Mouse (Mus musculus) heart, postnatal 0 days (tissue): ENCODE data around the gene Acadm. TPM values are rescaled to one million over a fixed set of nuclear protein-coding genes. Genes with fewer than 3 reads are reported as not detected.
A peak's percentile ranks its signal among the peaks of the same experiment; 100 is the strongest.

Source experiments
- ATAC-seq: fragments of 200-750 bp; cut with Nextera tagmentation; 2 replicates; pipeline ENCODE4 v1.8.0; 2017; ENCODE audit warnings: low read depth, moderate number of reproducible peaks, moderate library complexity; ENCODE audit not compliant: insufficient read depth
- DNase-seq: peaks from one replicate; pipeline ENCODE4 v3.0.0-alpha.2; 2016; ENCODE audit warnings: low spot score
- H3K27ac ChIP-seq: fragments of 300-500 bp; sonication (generic); 2 replicates; pipeline ENCODE4 v1.5.1; 2014; ENCODE audit warnings: low read depth, mild to moderate bottlenecking
- H3K27me3 ChIP-seq: fragments of 300-500 bp; sonication (generic); 2 replicates; pipeline ENCODE4 v1.6.1; 2014; ENCODE audit warnings: low read length, mixed read lengths; ENCODE audit not compliant: control insufficient read depth, insufficient read depth
- H3K36me3 ChIP-seq: fragments of 300-500 bp; sonication (generic); replicated peaks from 2 replicates; pipeline ENCODE4 v1.6.1; 2014; ENCODE audit warnings: low read length, mixed read lengths; ENCODE audit not compliant: control insufficient read depth, insufficient read depth
- H3K4me1 ChIP-seq: fragments of 300-500 bp; sonication (generic); 2 replicates; pipeline ENCODE4 v1.6.1; 2014; ENCODE audit warnings: antibody characterized with exemption; ENCODE audit not compliant: control insufficient read depth, insufficient read depth
- H3K4me2 ChIP-seq: fragments of 300-500 bp; sonication (generic); 2 replicates; pipeline ENCODE4 v1.6.1; 2014; ENCODE audit warnings: low read depth, mild to moderate bottlenecking, low read length, moderate library complexity
- H3K4me3 ChIP-seq: fragments of 300-500 bp; sonication (generic); 2 replicates; pipeline ENCODE4 v1.5.1; 2014; ENCODE audit warnings: low read depth, low read length
- H3K9ac ChIP-seq: fragments of 300-500 bp; sonication (generic); replicated peaks from 2 replicates; pipeline ENCODE4 v1.6.1; 2014; ENCODE audit warnings: low read depth, low read length, mixed read lengths
- H3K9me3 ChIP-seq: fragments of 300-500 bp; sonication (generic); replicated peaks from 2 replicates; pipeline ENCODE4 v1.6.1; 2016; ENCODE audit warnings: low read length; ENCODE audit not compliant: control insufficient read depth
- CTCF ChIP-seq: IDR thresholded peaks from 2 replicates; pipeline ENCODE4 v1.5.1; 2016; ENCODE audit warnings: antibody characterized with exemption, control low read depth, low read depth
- EP300 ChIP-seq: IDR thresholded peaks from 2 replicates; pipeline ENCODE4 v1.6.1; 2016; ENCODE audit warnings: antibody characterized with exemption, low read depth
- WGBS: fragments of 180-500 bp; shearing (Covaris S2); extraction: QIAGEN DNeasy Blood & Tissue Kit; methylation state at CpG from one replicate; pipeline ENCODE4 v1.1.7; 2014; 5-methylcytosine and 5-hydroxymethylcytosine counted together
- polyA plus RNA-seq: library from polyadenylated mRNA; unstranded; fragments of >200 nt; fragmentation: Nextera tagmentation; extraction: Ambion mirVana; gene quantifications from 2 replicates; pipeline ENCODE4 v1.2.1, GENCODE M21; 2015
- total RNA-seq: library from RNA; depleted of rRNA; stranded (reverse); fragments of >200 nt; gene quantifications from 2 replicates; pipeline ENCODE4 v1.2.3, GENCODE M21; 2014; ENCODE audit warnings: low replicate concordance

Acadm gene
- total and polyA plus RNA-seq, 2 experiments from 2014 or later, result 333 to 642 TPM

DNA sequence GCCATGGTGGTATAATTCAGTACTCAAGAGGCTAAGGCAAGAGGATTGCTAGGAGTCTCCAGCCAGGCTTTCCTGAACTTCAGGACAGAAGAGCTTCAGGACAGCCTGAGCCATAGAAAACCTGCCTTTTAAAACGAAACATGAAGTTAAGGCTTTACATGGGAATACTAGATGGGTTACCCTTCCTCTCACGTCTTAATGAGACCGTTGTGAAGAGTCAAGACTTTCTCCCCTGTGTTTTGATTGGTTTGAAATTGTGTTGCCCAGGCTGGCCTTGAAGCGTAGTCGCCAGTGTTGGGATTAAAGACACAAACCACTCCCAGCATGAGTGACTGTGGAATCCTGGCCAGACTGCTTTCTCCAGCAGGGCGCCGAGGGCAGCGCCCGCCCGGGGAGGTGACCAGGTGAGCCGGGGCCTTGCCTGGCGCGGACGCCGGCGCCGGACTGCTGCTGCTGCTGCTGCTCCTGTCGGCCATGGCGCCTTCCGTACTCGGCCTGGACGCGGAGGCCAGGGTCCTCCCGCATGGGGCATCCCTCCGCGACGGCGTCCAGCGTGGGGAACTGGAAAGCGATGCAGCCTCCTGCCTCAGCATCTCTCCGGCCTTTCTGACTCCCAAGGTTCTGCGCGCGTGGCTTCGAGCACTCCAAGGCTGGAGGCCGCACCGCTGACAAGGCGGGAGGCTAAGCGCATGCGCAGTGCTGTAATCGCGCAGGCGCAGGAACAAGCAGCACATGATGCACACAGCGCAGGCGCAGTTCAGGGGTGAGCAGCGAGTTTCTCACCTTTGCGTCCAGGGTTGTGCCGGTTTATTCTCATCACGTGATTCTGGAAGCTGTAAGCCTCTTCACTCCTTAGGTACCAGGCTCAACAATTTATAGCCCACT lies 38.9 kb downstream of the Acadm start:
- WGBS, result 82% methylated on average over 49 of the region's 49 CpGs

DNA sequence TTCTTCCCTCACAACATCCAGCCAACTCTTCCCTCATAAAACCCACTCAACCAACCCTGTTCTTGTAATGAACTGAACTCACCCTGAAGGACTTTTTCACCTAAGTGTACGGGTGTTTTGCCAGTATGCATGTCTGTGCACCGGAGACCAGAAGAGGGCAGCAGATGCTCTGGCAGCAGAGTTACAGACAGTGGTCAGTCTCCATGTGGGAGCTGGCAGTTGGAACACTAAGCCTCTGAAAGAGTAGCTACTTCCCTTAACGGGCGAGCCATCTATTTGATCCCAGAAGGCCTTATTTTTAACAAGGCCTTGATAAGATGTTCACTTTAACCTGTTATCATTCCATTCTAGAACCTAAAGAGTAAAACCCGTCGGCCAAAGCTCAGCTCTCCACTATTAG lies 39.8 kb downstream of the Acadm start:
- Histone ChIP-seq H3K4me2 (no peak overlapping the region), H3K27me3 (no peaks in the 10 kb centered on the region), H3K9ac (no peak overlapping the region), H3K9me3 (no peaks in the 10 kb centered on the region), H3K27ac (no peak overlapping the region), H3K36me3 (peaks cover 64% of the 10 kb centered on the region), H3K4me1 (peaks cover 13% of the 10 kb centered on the region), H3K4me3 (no peak overlapping the region)
- DNase-seq (peak; percentile 61), ATAC-seq (peak; percentile 63; the same call in 1 of the 2 replicates)
- TF ChIP-seq EP300 (no peak), CTCF (peak; percentile 73)
- 49% methylated on average over 6 of the region's 6 CpGs for WGBS

More for the DNA sequence above, 38.9 kb downstream of the Acadm start:
- Histone ChIP-seq H3K9ac (no peak overlapping the region), H3K4me1 (peaks cover 22% of the 10 kb centered on the region), H3K9me3 (no peaks in the 10 kb centered on the region), H3K27ac (no peak overlapping the region), H3K27me3 (no peaks in the 10 kb centered on the region), H3K4me2 (no peak overlapping the region), H3K4me3 (no peak overlapping the region), H3K36me3 (peaks cover 73% of the 10 kb centered on the region)
- TF ChIP-seq EP300 (no peak), CTCF (no peak)
- ATAC-seq (no peak), DNase-seq (no peak)

DNA sequence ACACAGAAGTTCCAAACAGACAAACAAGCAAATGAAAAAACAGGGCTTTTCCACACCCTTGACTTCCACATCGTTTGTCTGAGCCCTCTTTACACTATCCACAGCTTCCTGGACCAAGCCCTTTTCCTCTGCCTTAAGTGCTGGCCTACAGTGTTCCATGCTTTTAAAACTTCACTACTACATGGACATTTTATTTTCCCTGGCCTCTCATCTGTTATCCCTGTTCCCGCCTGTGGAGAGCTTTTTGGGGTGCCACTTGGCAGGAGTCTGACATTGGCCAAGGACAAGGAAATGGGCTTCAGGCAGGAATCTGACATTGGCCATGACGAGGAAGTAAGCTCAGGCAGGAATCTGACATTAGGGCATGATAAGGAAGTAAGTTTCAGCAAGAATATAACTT lies 41.8 kb downstream of the Acadm start:
- no peaks in the 10 kb centered on the region for H3K27me3 ChIP-seq
- H3K4me2 ChIP-seq, result no peak overlapping the region
- H3K36me3 ChIP-seq, result peaks cover 44% of the 10 kb centered on the region
- no peaks in the 10 kb centered on the region for H3K9me3 ChIP-seq
- no peak overlapping the region for H3K4me3 ChIP-seq
- ATAC-seq, result no peak
- WGBS, result 34% methylated on average over 3 of the region's 3 CpGs
- H3K4me1 ChIP-seq, result no peaks in the 10 kb centered on the region
- no peak overlapping the region; the same call in 1 of the 2 replicates for H3K27ac ChIP-seq
- TF ChIP-seq EP300, result no peak
- no peak for TF ChIP-seq CTCF
- no peak overlapping the region for H3K9ac ChIP-seq
- DNase-seq, result no peak

DNA sequence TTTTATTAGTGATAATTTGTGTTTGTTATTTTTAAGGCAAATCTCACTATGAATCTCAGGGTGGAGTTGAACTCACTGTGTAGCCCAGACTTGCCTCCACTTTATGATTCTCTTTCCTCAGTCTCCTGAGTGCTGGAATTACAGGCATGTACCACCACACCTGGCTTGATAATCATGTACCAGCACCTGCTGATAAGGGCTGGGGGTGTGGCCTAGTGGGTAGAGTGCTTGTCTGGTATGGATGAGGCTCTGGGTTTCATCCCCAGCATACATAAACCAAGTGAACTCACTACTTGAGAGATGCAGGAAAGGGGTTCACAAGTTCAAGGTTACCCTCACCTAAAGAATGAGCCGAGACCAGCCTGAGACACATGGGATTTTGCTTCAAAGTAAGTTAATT lies 42.5 kb downstream of the Acadm start:
- no peaks in the 10 kb centered on the region for H3K9me3 ChIP-seq
- TF ChIP-seq EP300 (no peak), CTCF (no peak)
- H3K36me3 ChIP-seq, result peaks cover 37% of the 10 kb centered on the region
- no peaks in the 10 kb centered on the region for H3K4me1 ChIP-seq
- H3K9ac ChIP-seq, result no peak overlapping the region
- no peak overlapping the region for H3K27ac ChIP-seq
- WGBS, result 53% methylated on average over 1 of the region's 1 CpGs
- H3K27me3 ChIP-seq, result no peaks in the 10 kb centered on the region
- no peak overlapping the region for H3K4me3 ChIP-seq
- no peak for ATAC-seq
- DNase-seq, result no peak
- no peak overlapping the region for H3K4me2 ChIP-seq

DNA sequence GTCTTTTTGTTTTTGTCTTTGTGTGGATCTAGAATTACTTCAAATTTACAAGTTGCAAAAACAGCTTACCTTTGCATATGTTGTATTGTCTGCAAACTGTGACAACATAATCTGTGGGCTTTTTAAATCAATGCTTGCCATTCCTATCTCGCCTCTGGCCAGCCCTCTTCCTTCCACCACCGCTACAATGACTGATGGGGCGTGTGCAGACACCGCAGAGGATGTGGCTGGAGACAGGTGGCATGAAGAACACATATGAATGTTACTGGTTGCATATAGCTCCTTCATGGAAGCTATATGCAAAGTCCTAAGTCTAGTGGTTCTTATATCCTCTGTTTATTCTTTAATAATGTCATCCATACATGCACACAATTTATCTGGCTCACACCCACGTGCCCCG lies 47.2 kb downstream of the Acadm start:
- WGBS, result 49% methylated on average over 6 of the region's 6 CpGs

DNA sequence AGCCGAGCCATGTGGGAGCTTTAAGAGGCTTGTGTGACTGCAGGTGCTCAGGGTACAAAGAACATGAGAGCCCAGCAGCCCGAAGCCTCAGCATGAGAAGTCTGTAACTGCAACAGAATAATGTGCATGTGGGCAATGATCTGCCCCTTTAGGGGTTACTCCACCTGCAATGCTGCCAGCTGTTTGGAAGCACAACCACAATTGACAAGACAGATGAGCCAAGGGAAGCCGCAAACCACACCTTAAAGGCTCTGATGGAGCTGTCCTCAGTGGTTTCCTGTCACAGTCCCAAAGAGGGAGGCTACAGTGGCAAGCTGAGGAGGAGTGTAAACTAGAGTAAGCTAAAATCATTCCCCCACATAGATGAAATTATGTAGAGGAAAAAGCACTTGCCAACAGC lies 49.0 kb downstream of the Acadm start:
- Histone ChIP-seq H3K27ac (no peak overlapping the region), H3K36me3 (no peaks in the 10 kb centered on the region), H3K9me3 (no peaks in the 10 kb centered on the region), H3K4me2 (no peak overlapping the region), H3K9ac (no peak overlapping the region), H3K4me1 (no peaks in the 10 kb centered on the region), H3K27me3 (no peaks in the 10 kb centered on the region), H3K4me3 (no peak overlapping the region)
- WGBS, result 90% methylated on average over 3 of the region's 3 CpGs
- DNase-seq (no peak), ATAC-seq (no peak)
- TF ChIP-seq EP300 (no peak), CTCF (no peak)

More for the DNA sequence above, 47.2 kb downstream of the Acadm start:
- Histone ChIP-seq H3K9me3 (no peaks in the 10 kb centered on the region), H3K27me3 (no peaks in the 10 kb centered on the region), H3K36me3 (no peaks in the 10 kb centered on the region), H3K4me3 (no peak overlapping the region), H3K4me1 (no peaks in the 10 kb centered on the region), H3K27ac (no peak overlapping the region), H3K9ac (no peak overlapping the region), H3K4me2 (no peak overlapping the region)
- ATAC-seq (no peak), DNase-seq (no peak)
- TF ChIP-seq CTCF, result no peak
- no peak for TF ChIP-seq EP300
